Mouse (Mus musculus): ENCODE data around the gene Ripk1. TPM values are rescaled to one million over a fixed set of nuclear protein-coding genes. Genes with fewer than 3 reads are reported as not detected.

Gene Ripk1
- polyA plus RNA-seq (2012; rRNA removed) (2.8 and 4.7 TPM in 2 replicates), polyA plus RNA-seq (2014; fragmentation: Nextera tagmentation; extraction: Ambion mirVana) (11.2 and 11.4 TPM in 2 replicates)

DNA sequence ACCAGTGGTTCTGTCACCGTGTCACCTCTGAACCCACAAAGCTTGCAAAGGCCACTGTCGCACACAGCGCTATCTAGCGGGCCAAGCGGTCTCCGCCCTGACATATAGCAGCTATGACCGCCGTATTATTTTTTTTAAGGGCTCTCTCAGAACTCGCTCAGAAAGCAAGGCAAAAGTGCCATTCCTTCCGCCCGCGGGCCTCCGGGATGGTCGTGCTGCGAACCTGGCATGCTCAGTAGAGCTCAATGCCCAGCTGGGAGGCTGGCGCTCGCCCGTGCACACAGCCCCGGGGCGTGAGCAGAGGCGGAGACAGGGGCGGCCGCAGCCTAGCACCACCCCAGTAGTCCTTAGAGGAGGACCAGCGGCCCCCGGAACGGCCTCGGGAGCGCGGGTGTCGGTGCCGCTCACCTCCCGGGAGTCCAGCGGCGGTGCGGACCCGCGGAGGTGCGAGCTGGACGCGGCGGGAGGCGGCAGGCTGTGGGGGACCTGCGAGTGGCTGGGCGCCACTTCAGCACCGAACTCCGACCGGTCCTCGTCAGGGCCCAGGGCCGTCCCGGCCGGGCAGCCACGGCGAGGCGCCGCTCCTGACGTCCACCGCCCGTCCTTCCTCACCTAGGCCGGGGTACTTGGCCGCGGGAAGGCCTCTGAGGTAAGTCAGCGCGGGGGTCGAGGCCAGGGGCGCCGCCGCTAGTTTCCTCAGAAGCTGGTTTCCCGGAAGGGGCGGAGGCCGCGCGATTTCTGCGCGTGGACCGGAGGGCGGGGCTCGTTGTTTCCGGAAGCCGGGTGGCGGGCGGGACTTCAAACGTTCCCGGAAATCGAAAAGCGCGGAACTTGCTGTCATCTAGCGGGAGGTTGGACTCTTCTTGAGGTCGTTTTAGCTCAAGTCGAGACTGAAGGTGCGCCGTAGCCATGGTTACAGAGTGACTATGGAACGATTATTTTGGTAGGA lies at the start of gene Ripk1, which contains the start of gene Serpinb6a:
Gene Ripk1, plus strand, starts transcription at position 306 of the 949 bp plus-strand sequence.
Gene Serpinb6a, minus strand, starts transcription at position 737 of the 949 bp plus-strand sequence.
- peak within 1 kb of the TSS; percentile 76 to 95 for H3K4me3 ChIP-seq (ENCODE audit: insufficient read depth in 1 of 2, low read depth in 2 of 2, low read length in 2 of 2)
- peak within 1 kb of the TSS; percentile 99 for H3K4me2 ChIP-seq (ENCODE audit: low read depth)
- H3K36me3 ChIP-seq (replicated peaks; ENCODE audit: control insufficient read depth, insufficient read depth, low read depth), result no peaks in the 10 kb centered on the region
- no peaks in the 10 kb centered on the region for H3K27me3 ChIP-seq (ENCODE audit: control insufficient read depth, insufficient read depth, low read length)
- H3K4me1 ChIP-seq (replicated peaks; ENCODE audit: control insufficient read depth in 2 of 2, insufficient read depth in 2 of 2, low read length in 1 of 2), result peaks cover 4 to 7% of the 10 kb centered on the region in 2 experiments; a peak in 2 of 4 replicates
- H3K9ac ChIP-seq (replicated peaks), result peak within 1 kb of the TSS; percentile 92
- H3K9me3 ChIP-seq (ENCODE audit: control insufficient read depth, low read length), result no peaks in the 10 kb centered on the region
- ATAC-seq (ENCODE audit: insufficient read depth) (peak; percentile 99), DNase-seq (ENCODE audit: low read depth in 3 of 3, low spot score in 3 of 3) (peak; percentile 82 to 91 (median 84))
- under 1% methylated on average over 84 of the region's 92 CpGs for WGBS (ENCODE audit: insufficient replicate concordance)
- TF ChIP-seq EP300 (IDR thresholded peaks at IDR 0.05; ENCODE audit: low read depth) (no peak), CTCF (IDR thresholded peaks at IDR 0.05; ENCODE audit: low read depth) (peak; percentile 77)
- peak within 1 kb of the TSS; percentile 78 for H3K27ac ChIP-seq

- ATAC-seq (ENCODE audit: insufficient read depth) (no peak), DNase-seq (ENCODE audit: low read depth in 3 of 3, low spot score in 3 of 3) (no peak)
- Histone ChIP-seq H3K27me3 (ENCODE audit: control insufficient read depth, insufficient read depth, low read length) (no peaks in the 10 kb centered on the region), H3K4me1 (replicated peaks; ENCODE audit: control insufficient read depth in 2 of 2, insufficient read depth in 2 of 2, low read length in 1 of 2) (no peaks in the 10 kb centered on the region), H3K9ac (replicated peaks) (no peak overlapping the region), H3K9me3 (ENCODE audit: control insufficient read depth, low read length) (no peaks in the 10 kb centered on the region), H3K27ac (no peak overlapping the region), H3K36me3 (replicated peaks; ENCODE audit: control insufficient read depth, insufficient read depth, low read depth) (no peaks in the 10 kb centered on the region), H3K4me3 (ENCODE audit: insufficient read depth in 1 of 2, low read depth in 2 of 2, low read length in 2 of 2) (no peak overlapping the region), H3K4me2 (ENCODE audit: low read depth) (no peak overlapping the region)
- WGBS (ENCODE audit: insufficient replicate concordance), result 63% methylated on average over 2 of the region's 2 CpGs
- TF ChIP-seq EP300 (IDR thresholded peaks at IDR 0.05; ENCODE audit: low read depth) (no peak), CTCF (IDR thresholded peaks at IDR 0.05; ENCODE audit: low read depth) (no peak)
These were observed 49.2 kb upstream of the Ripk1 start for GRCm38 (mm10) chr13:33952947-33953346.

DNA sequence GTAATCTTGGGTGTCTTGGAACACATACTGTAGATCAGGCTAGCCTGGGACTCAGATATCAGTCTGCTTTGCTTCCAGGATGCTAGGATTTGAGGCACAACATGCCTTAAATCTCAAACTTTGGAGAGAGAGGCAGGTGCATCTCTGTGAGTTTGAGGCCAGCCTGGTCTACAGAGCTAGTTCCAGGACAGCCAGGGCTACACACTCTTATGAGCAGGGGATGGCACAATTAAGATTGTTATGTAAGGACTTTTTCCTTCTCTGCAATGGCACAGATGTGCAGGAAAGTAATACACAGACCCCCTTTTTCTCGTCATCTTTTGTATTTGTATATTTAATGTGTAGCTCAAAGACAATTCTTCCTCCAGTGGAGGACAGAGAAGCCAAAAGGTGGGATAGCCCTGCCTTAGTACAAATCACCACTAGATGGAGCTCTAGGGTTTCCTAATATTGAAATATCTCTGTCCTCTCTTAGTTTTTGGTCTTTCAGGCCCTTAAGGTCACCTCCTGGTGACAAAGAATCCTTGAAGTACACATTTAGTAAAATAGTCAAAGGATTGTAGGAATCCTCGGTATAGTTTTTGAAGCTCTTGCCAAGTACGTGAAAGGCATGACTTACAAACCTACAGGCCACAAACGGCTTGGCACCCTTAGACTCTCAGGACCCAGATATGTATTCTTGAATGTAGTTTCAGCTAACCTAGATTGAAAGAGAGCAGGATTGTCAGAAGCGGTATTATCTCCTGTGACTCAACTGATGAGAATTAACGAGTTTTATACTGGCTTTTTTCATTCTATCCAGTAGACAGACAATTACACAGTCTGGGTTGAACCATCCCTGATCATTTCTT lies 45.4 kb upstream of the Ripk1 start:
- no peaks in the 10 kb centered on the region for H3K9me3 ChIP-seq (ENCODE audit: control insufficient read depth, low read length)
- ATAC-seq (ENCODE audit: insufficient read depth) (no peak), DNase-seq (ENCODE audit: low read depth in 3 of 3, low spot score in 3 of 3) (no peak)
- no peaks in the 10 kb centered on the region for H3K36me3 ChIP-seq (replicated peaks; ENCODE audit: control insufficient read depth, insufficient read depth, low read depth)
- H3K27me3 ChIP-seq (ENCODE audit: control insufficient read depth, insufficient read depth, low read length), result no peaks in the 10 kb centered on the region
- no peak overlapping the region for H3K4me2 ChIP-seq (ENCODE audit: low read depth)
- no peak overlapping the region for H3K4me3 ChIP-seq (ENCODE audit: insufficient read depth in 1 of 2, low read depth in 2 of 2, low read length in 2 of 2)
- WGBS (ENCODE audit: insufficient replicate concordance), result 32% methylated on average over 6 of the region's 6 CpGs
- H3K4me1 ChIP-seq (replicated peaks; ENCODE audit: control insufficient read depth in 2 of 2, insufficient read depth in 2 of 2, low read length in 1 of 2), result no peaks in the 10 kb centered on the region
- H3K9ac ChIP-seq (replicated peaks), result no peak overlapping the region
- H3K27ac ChIP-seq, result no peak overlapping the region
- TF ChIP-seq CTCF (IDR thresholded peaks at IDR 0.05; ENCODE audit: low read depth) (peak; percentile 60; the same call in 1 of the 2 replicates), EP300 (IDR thresholded peaks at IDR 0.05; ENCODE audit: low read depth) (no peak)

GRCm38 (mm10) chr13:33959771-33960170 lies 42.4 kb upstream of the Ripk1 start:
- no peak for ATAC-seq (ENCODE audit: insufficient read depth)
- Histone ChIP-seq H3K4me2 (ENCODE audit: low read depth) (no peak overlapping the region), H3K9ac (replicated peaks) (no peak overlapping the region), H3K9me3 (ENCODE audit: control insufficient read depth, low read length) (no peaks in the 10 kb centered on the region), H3K36me3 (replicated peaks; ENCODE audit: control insufficient read depth, insufficient read depth, low read depth) (no peaks in the 10 kb centered on the region), H3K27ac (no peak overlapping the region), H3K4me3 (ENCODE audit: insufficient read depth in 1 of 2, low read depth in 2 of 2, low read length in 2 of 2) (no peak overlapping the region), H3K4me1 (replicated peaks; ENCODE audit: control insufficient read depth in 2 of 2, insufficient read depth in 2 of 2, low read length in 1 of 2) (peaks cover 0 to 3% of the 10 kb centered on the region in 2 experiments; a peak in 2 of 4 replicates), H3K27me3 (ENCODE audit: control insufficient read depth, insufficient read depth, low read length) (no peaks in the 10 kb centered on the region)
- no peak for DNase-seq (ENCODE audit: low read depth in 3 of 3, low spot score in 3 of 3)
- TF ChIP-seq EP300 (IDR thresholded peaks at IDR 0.05; ENCODE audit: low read depth), result no peak
- no peak for TF ChIP-seq CTCF (IDR thresholded peaks at IDR 0.05; ENCODE audit: low read depth)
- WGBS (ENCODE audit: insufficient replicate concordance), result 68% methylated on average over 2 of the region's 2 CpGs

Measured in liver, embryonic 14.5 days (tissue).